Mouse (Mus musculus) v-Abl transformed pro-B cells (cell line): ENCODE results near the gene Fxyd4.

Experiments used
- in situ Hi-C, 2 experiments: fragments of 400-800 bp; cut with MboI; formaldehyde crosslinking; loops; one replicate each; pipeline ENCODE4 v1.15.1; 2025; ENCODE audit not compliant: unreplicated experiment in 2 of 2

Gene Fxyd4

DNA sequence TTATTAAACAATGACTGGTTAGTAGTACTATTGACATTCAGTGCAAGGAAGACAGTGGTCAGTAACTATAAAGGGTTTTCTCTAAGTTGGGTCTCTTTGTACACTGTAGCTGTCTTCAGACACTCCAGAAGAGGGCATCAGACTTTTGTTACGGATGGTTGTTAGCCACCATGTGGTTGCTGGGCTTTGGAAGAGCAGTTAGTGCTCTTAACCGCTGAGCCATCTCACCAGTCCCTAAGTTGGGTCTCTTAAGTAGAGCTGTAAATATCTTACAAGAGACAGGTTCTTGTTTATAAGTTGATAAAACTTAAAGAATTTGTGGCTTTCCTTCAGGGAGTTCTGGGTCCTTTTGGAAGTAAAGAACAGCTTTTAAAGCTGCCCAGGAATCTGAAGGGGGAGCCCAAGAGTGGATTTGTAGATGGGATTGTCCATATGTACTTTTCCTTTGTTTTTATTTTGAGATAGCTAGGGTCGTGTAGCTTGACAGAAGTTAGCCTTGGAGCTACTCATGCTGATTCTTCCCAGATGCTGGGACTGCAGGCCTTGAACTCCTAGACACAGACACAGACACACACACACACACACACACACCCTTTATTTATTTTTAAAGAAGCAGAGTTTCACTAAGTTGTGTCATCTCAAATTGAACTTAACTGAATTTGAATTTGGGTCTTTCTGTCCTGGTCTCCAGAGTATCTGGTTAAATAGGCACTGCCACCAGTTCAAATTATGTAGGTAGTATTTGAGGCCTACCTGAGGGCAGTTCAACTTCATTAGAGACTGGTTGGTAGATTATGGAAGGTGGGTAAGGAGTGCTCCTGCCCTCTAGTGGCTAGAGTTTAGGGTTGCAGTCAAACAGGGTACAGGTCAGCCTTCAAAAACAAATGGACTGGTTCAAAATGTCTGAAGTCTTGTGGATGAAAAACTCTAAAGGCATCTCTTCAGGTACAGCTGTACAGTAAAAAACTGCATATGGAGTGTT lies 16.5 kb downstream of the Fxyd4 start:
- in situ Hi-C loops = loop anchor here (5.0 to 25.0 kb wide), 3 partner anchors 66 to 1466 kb away; no protein-coding TSS in a partner anchor

DNA sequence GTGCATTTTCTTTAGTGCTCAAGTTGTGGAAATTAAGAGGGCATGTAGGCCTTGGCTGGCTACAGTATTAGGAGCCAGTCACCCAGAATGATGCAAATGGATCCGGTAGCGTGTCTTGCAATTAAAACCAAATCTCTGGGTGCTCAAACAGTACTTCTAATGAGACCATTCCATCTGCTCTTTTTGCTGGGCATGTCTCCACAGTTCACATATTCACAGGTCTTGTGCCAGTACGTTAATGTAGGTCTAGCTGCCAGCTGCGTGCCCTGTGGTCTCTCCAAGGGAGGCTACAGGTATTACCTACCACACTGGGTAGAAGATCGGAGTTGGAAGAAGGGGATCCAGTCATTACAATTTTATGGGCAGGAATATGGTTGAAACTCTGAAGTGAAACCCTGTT lies 19.4 kb downstream of the Fxyd4 start:
- in situ Hi-C loops = loop anchor here (5.0 to 25.0 kb wide), 3 partner anchors 36 to 1469 kb away; no protein-coding TSS in a partner anchor

DNA sequence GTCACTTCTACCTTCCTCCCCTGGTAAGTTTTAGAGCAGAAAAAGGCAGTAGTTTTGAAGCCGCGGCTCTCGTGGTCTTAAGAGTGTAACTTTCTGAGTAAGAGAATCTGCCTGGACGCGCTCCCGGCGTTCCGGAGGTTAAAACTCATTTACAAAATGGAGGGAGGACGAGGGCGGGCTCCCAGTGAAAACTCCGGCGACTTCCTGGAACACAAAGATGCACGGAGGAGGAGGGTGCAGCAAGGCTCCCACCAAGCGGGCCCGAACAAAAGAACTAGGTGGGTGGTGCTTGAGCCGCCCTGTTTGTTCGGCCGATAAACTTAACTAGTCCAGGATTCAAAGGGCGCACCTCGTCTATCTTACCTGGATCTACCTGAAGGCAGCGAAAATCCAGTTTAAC lies 19.9 kb downstream of the Fxyd4 start:
- in situ Hi-C loops = loop anchor here (5.0 to 25.0 kb wide), 3 partner anchors 35 to 1470 kb away; no protein-coding TSS in a partner anchor

DNA sequence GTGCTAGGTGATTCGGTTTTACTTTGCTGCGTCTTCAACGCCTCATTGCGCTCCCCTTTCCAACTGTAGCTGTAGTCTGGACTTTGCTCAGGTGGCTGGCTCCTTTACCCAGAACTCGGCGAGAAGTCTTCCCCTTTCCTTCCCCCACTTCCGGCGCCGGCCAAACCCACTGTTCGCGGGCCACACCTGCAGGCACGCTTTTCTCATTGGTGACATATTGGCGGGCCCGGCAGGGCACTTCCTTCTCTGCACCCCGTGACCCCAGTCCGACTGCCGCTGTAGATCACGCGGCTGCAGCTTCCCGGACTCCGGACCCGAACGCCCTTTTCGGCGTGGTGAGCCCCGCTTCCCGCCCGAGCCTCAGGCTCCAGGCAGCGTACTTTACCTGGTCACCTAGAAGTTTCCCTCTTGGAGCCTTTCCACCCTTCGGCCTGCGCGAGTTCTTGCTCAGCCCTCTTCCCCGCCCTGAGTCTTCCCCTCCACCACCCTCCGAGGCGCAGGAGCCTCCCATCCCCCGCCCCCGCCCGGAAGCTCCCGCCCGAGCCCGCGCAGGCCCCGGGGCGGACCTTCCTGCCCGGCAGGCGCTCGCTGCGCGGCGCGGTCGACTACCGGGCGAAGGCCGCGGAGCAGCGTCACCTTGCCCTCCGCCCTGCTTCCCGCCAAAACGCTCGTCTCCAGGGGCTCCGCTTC lies 20.6 kb downstream of the Fxyd4 start:
- in situ Hi-C loops = loop anchor here (5.0 to 25.0 kb wide), 3 partner anchors 35 to 1470 kb away; no protein-coding TSS in a partner anchor

DNA sequence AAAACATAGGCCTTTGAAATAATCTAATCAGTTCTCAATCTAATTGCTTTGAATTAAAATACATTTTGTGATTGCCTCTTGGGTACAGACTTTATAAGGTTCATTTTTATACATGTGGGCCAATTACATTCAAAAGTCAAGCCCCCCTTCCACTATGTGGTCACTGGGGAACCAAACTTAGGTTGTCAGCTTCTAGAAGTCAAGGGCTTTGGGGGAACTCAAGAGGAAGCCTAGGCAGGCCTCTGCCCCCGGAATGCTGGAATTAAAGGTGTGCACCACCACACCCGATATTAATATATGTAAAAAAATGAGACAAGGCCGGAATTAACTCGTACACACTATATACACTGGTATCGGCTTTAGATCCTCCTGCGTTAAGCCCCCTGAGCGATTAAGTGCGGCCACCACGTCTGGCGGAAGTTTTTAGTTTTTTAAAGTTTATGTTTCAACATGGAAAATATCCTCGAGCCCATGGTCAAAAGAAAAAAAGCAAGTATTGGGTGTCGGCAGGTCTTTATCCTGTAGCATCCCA lies 21.2 kb downstream of the Fxyd4 start:
- in situ Hi-C loops = loop anchor here (5.0 to 25.0 kb wide), 3 partner anchors 34 to 1471 kb away; no protein-coding TSS in a partner anchor

DNA sequence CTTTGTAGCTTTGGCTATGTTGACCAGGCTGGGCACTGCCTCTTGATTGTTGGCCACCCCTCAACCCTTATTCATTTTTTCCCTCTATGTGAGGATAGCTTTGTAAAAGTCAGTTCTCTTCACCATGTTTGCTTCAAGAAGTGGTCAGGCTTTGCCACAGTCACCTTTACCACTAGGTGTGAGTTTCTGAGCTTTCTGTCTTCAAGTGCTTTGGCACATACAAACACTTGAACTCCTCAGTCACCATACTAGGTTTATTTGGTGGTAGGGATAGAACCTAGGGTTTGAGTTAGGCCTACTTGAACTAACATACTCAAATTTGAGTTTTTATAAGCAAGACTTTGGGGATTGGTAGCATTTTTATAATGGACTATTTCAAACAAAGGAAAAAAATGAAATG lies 23.0 kb downstream of the Fxyd4 start:
- in situ Hi-C loops = loop anchor here in 1 of 2 experiments (25.0 kb wide), 1 partner anchor 1473 kb away; no protein-coding TSS in a partner anchor

DNA sequence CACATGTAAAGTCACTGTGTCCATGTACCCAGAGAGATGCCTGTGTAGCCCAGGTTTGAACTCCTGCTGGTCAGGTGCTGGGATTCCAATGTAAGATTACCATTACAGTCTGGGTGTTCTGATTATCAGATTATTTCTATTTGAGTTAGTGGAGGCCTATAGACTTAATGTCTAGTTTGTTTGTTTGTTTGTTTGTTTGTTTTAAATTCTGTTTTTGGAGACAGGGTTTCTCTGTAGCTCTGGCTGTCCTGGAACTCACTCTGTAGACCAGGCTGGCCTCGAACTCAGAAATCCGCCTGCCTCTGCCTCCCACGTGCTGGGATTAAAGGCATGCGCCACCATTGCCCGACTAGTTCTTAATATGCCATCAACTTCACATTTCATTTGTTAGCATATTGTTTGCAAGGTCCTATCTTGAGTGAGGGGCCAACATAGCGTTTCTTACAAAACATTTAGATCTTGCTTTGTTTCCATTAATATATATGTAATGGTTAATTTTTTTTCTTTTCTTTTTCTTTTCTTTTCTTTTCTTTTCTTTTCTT lies 27.3 kb downstream of the Fxyd4 start:
- in situ Hi-C loops = loop anchor here in 1 of 2 experiments (25.0 kb wide), 1 partner anchor 1477 kb away; no protein-coding TSS in a partner anchor

DNA sequence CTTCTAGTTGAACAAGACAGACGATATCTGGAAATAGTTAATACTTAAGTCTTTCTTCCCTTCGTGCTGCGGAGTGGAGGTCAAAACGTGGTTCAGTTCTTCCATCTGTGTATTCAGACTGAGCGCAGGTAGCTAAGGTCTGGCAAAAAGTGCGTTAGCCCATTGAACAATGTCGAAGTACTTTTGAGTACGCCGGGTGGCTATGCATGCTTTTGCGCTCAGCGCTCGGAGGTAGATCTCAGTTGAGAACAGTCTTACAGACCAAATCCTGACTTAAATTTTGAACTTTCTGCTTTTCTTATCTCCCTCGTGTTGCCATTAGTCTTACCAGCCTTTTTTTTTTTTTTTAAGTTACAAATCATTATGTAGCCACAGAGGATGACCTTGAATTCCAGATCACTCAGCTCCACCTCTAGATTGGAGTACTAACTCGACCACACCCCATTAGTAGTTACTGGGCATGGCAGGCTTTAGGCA lies 29.0 kb downstream of the Fxyd4 start:
- in situ Hi-C loops = loop anchor here (10.0 to 25.0 kb wide), 2 partner anchors 1234 to 1479 kb away; partner anchors contain the start of gene Rassf4 (in 1 of the 2)

DNA sequence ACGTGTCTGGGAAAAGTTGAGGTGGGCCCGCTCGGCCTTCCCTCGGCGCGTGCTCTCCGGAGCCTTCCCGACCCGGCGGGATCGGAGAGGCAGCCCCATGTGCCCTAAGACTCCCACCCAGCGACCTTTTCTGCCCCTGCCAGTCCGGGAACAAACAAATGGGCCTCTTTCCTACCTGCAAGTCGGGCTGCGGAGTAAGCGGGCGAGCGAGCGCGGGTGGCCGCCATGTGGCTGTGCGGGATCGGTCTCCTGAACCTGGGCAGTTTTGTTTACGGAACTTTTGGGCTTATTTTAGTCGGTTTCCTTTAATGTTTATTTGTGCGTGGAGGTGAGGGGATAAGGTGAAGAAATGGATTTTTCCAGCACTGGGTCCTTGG lies 29.5 kb downstream of the Fxyd4 start:
- in situ Hi-C loops = loop anchor here (10.0 to 25.0 kb wide), 2 partner anchors 1233 to 1479 kb away; partner anchors contain the start of gene Rassf4 (in 1 of the 2)

DNA sequence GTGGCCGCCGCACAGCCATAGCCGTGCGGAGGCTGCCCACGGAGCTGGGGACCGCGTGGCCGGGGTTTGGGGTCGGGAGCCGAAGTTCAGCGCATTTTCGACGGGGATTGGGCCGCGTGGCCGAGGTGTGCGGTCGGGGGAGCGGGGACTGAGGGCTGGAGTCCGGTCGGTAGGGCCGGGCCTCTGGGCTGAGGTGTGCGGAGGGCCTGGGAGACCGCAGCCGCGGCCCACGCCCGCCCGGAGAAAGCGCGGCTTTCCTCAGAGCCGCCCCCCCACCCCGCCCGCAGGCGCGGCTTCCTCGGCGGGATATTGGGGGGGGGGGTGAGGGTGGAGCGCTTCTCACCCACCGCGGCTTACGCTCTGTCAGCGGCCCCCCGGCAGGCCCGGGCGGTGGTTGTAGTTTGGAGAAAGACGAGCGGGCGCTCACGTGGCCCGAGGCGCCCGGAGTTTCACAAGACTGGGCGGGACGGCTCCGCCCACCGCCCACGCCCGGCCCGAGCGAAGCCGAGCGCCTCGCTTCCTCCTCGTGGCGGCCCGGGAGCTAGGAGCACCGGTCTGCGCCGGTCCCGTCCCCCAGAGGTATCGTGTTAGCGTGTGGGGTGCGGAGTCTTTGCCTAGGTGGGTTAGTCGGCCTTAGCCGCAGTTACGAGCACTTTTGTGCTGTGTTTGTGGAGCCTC lies 30.1 kb downstream of the Fxyd4 start:
- in situ Hi-C loops = loop anchor here (10.0 to 25.0 kb wide), 2 partner anchors 1233 to 1480 kb away; partner anchors contain the start of gene Rassf4 (in 1 of the 2)

DNA sequence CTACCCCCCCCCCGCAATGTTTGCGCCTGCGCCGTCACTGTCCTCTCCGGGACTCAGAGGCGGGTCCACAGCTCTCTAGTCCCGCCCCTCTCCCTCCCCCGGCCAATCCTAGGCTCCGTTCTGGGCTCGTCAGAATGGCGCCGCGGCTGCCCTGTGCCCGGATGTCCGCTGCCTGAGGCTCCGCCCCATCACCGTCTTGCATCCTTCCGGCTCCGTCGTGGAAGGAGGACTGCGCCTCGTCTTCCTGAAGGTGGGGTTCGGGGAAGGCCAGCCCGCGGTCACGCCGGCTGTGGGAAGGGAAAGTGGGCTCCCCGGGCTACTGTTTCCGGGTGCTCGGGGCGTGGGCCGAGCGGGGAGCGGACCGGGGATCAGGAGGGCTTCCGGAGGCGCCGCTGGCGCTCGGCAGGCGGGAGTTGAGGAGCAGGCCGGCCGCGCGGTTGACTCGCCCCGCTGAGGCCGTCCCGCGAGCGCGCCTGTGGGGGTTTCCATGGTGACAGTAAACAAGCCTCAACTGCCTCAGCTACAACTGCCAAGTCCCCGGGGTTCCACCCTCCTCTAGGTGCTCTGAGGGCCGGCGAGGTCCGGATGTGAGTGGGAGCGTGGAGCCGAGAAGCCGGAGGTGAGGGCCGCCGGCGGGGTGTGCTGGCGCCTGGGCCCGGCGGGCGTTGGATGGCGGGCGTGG lies 30.8 kb downstream of the Fxyd4 start:
- in situ Hi-C loops = loop anchor here (10.0 to 25.0 kb wide), 2 partner anchors 1232 to 1481 kb away; partner anchors contain the start of gene Rassf4 (in 1 of the 2)

DNA sequence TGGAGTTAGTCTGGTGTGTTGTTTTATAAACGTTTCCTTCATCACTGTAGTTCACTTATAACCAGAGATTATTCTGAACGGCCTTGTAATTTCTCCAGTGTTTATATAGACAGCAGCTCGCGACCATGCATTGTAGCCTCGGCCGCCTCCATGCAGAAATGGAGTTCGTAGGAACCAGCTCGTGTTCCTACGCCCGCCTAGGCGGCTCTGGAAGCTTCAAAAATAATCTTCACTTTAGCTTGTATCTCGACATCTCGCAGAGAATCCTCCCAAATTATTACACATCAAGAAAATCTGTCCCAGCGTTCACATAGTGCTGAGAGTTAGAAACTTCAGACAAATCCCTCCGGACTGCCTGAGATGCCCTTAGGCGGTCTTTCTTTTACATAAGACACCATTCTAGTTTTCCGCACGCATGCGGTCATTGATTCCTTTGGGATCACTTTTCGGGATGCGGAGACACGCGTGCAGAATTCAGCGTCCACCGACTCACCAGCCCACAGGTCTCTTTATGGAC lies 31.4 kb downstream of the Fxyd4 start:
- in situ Hi-C loops = loop anchor here (10.0 to 25.0 kb wide), 2 partner anchors 1231 to 1481 kb away; partner anchors contain the start of gene Rassf4 (in 1 of the 2)

DNA sequence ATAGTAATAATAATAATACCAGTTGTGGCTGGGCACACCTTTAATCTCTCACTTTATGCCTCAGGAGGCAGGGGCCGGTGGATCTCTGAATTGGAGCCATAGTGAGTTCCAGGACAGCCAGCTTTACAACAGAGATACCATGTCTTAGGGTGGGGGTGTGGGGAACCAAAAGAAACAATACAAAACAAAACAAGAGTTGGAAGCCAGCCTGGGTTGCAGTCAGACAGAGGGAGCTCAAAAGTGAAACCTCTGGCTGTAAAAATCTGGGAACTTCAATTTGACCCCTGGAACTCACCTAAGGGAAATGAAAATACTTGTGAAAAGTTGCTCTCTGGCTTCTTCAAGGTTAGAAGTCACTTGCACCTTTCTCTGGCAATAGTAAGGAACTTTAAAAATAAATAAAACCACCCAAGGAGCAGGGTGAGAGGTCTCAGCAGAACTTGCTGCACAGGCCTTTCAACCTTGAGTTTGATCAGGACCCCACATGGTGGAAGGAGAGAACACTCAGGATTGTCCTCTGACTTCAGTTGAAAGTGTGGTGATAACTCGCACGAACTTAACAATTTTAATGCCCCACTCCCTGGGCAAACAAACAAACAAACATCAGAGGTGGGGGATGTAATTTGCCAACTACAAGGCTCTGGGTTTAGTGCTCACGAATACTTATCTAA lies 32.1 kb downstream of the Fxyd4 start:
- in situ Hi-C loops = loop anchor here (10.0 to 25.0 kb wide), 2 partner anchors 1231 to 1482 kb away; partner anchors contain the start of gene Rassf4 (in 1 of the 2)

DNA sequence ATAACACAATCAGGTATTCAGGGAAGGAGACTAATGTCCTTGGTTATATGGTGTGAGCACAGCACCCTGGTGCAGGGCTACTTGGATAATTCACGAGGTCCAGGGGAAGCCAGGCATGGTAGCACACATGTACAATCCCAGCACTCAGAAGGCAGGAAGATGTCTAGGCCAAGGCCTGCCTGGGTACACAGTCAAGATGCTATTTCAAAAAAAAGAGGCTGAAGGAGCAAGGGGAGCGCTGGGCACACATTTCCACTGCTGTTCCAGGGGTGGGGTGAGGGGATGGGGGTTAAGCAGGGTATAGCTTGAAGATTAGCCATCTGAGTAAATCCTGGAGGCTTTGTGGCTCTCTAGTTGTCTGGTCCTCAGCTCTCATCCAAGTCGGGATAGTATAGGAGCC lies 33.7 kb downstream of the Fxyd4 start:
- in situ Hi-C loops = loop anchor here (10.0 to 25.0 kb wide), 2 partner anchors 1229 to 1483 kb away; partner anchors contain the start of gene Rassf4 (in 1 of the 2)

DNA sequence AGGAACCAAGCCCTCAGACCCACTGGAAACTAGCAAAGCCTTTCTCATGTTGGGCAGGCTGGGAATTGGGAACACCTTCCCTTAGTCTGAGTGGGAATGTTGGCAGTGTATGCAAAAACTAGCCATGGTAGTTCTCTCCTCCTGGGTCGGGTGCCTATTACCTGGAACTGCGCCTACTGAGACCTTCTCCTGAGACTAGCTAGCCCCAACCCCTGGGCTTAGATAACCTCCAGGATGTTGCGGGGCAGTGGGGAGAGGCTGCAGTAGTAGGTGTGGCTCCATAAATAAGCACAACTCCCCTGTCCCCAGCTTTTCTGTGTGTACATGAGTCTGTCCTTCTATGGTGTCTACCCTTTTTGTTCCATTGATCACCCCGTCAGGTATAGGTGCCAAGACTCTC lies 34.9 kb downstream of the Fxyd4 start:
- in situ Hi-C loops = loop anchor here (10.0 to 25.0 kb wide), 2 partner anchors 1228 to 1485 kb away; partner anchors contain the start of gene Rassf4 (in 1 of the 2)

DNA sequence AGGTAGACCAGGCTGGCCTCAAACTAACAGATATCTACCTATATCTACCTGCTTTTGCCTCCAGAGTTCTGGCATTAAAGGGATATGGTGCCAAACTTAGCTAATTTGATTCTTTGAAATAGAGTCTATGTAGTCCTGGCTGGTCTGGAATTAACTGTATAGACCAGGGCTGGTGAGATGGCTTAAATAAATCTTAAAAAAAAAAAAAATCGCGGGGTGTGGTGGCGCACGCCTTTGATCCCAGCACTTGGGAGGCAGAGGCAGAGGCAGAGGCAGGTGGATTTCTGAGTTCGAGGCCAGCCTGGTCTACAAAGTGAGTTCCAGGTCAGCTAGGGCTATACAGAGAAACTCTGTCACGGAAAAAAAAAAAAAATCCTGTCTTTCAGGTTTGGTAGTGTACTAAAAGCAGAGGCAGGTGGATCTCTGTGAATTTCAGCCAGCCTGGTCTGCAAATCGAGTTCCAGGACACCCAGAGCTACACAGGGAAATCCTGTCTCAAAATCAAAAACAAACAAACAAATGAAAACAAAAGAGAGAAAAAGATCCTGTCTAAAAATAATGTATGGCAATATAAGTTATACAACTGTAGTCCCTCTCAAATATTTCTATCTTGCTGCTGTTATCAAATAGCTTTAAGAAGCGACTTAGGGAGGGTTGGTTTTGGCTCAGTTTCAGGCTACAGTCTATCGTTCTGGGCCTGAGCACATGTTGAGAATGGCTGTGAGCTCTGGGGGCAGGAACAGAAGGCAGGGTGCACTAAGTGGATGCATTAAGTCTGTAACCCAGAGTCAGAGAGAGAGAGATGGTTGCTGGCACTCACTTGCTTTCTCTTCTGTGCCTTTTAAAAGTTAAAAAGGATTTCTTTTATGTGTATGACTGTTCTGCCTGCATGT lies 35.7 kb downstream of the Fxyd4 start:
- in situ Hi-C loops = loop anchor here (10.0 to 25.0 kb wide), 2 partner anchors 1227 to 1486 kb away; partner anchors contain the start of gene Rassf4 (in 1 of the 2)
